Mouse (Mus musculus): ENCODE data around the gene Nipal1.

DNA sequence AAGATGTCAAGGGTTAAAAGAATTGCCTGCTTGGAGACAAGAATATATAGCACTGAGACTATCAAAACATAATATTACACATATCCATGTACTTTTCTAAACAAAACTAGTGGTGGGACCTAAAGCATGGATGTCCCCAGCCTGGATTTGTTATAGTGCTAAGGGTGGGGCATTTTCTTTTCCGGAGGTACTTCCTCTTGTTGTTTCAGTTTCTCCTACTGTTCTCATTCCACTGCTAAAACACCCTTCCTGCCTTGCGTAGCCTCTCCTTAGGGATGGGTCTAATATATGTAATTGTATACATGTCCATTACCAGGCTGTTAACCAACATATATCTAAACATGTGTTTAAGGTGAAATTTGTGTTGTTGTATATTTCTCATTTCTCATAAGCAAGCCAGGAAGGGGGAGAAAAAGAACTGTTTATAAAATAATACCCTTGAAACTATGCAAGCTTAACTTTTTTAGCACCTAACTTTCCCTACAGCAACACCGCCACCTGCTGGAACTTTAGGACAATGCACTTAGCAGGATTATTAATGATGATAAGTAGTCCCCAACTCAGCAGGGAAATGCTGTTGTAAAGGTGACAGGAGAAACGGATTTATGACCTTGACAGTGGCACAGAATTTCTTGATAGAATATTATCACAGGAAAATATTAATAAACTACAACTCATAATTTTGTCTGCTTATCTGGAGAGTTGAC, 63.1 kb downstream of the Nipal1 start:
- TF ChIP-seq POLR2A (IDR thresholded peaks at IDR 0.05; ENCODE audit: control insufficient read depth in 1 of 2, insufficient read depth in 1 of 2, low read depth in 1 of 2, low read length in 2 of 2, poor library complexity in 1 of 2) = no peak
- TF ChIP-seq CTCF (IDR thresholded peaks at IDR 0.05 in 2 of 3, conservative IDR thresholded peaks at IDR 0.05 in 1 of 3; ENCODE audit: control insufficient read depth in 1 of 3, insufficient read depth in 1 of 3, low read depth in 2 of 3, low read length in 3 of 3, poor library complexity in 1 of 3, severe bottlenecking in 1 of 3) = peak; percentile 48 to 92 (median 89)
- peak; percentile 89 for TF ChIP-seq ZC3H11A (IDR thresholded peaks at IDR 0.05; ENCODE audit: low read depth, low read length)
- no peak for TF ChIP-seq SIN3A (IDR thresholded peaks at IDR 0.05; ENCODE audit: low read length)
- TF ChIP-seq EP300 (IDR thresholded peaks at IDR 0.05; ENCODE audit: low read depth in 1 of 2, low read length in 2 of 2) = no peak
- no peak for TF ChIP-seq MYC (IDR thresholded peaks at IDR 0.05; ENCODE audit: low read depth, low read length)
- TF ChIP-seq MAFK (IDR thresholded peaks at IDR 0.05; ENCODE audit: borderline replicate concordance, low read depth, low read length) = no peak
- TF ChIP-seq BHLHE40 (IDR thresholded peaks at IDR 0.05; ENCODE audit: borderline replicate concordance, low read depth, low read length) = no peak
- no peak for TF ChIP-seq USF2 (IDR thresholded peaks at IDR 0.05; ENCODE audit: borderline replicate concordance in 1 of 2, insufficient read depth in 1 of 2, low read depth in 1 of 2, low read length in 2 of 2)
- no peak for TF ChIP-seq ZMIZ1 (IDR thresholded peaks at IDR 0.05; ENCODE audit: low read depth, low read length)
- no peak for TF ChIP-seq CHD2 (IDR thresholded peaks at IDR 0.05; ENCODE audit: low read length)
- TF ChIP-seq POLR2AphosphoS2 (IDR thresholded peaks at IDR 0.05; ENCODE audit: low read length) = no peak
